Mouse (Mus musculus) right cerebral cortex, postnatal 4 days (tissue): ENCODE measurements around the gene 1700025G04Rik.

ENCODE experiments used
- DNase-seq: peaks from one replicate; pipeline ENCODE4 v3.0.0-alpha.2; 2022

1700025G04Rik gene

GRCm38 (mm10) chr1:151955866-151956265, 134.1 kb downstream of the 1700025G04Rik start:
- no peak for DNase-seq

- peak; percentile 66 for DNase-seq
Observed at GRCm38 (mm10) chr1:151953563-151953962, 136.4 kb downstream of the 1700025G04Rik start.

- no peak for DNase-seq
Observed at GRCm38 (mm10) chr1:151948065-151948464, 141.9 kb downstream of the 1700025G04Rik start.

GRCm38 (mm10) chr1:151947571-151947970, 142.4 kb downstream of the 1700025G04Rik start:
- DNase-seq, result no peak

GRCm38 (mm10) chr1:151944457-151945223, 145.3 kb downstream of the 1700025G04Rik start:
- DNase-seq, result no peak

- DNase-seq, result no peak
Observed at GRCm38 (mm10) chr1:151943681-151944237, 146.2 kb downstream of the 1700025G04Rik start.

GRCm38 (mm10) chr1:151942972-151943654, 146.8 kb downstream of the 1700025G04Rik start:
- DNase-seq, result no peak

- DNase-seq, result no peak
Observed at GRCm38 (mm10) chr1:151939987-151940386, 149.9 kb downstream of the 1700025G04Rik start.

- no peak for DNase-seq
Observed at GRCm38 (mm10) chr1:151939510-151939909, 150.4 kb downstream of the 1700025G04Rik start.

- no peak for DNase-seq
Observed at GRCm38 (mm10) chr1:151933605-151934004, 156.3 kb downstream of the 1700025G04Rik start.

- no peak for DNase-seq
Observed at GRCm38 (mm10) chr1:151926826-151927225, 163.1 kb downstream of the 1700025G04Rik start.

- DNase-seq, result no peak
Observed at GRCm38 (mm10) chr1:151926141-151926540, 163.8 kb downstream of the 1700025G04Rik start.

GRCm38 (mm10) chr1:151925738-151926137, 164.2 kb downstream of the 1700025G04Rik start:
- peak; percentile 30 for DNase-seq

- DNase-seq, result no peak
Observed at GRCm38 (mm10) chr1:151918806-151919357, 171.0 kb downstream of the 1700025G04Rik start.

GRCm38 (mm10) chr1:151917736-151918135, 172.2 kb downstream of the 1700025G04Rik start:
- no peak for DNase-seq

- no peak for DNase-seq
Observed at GRCm38 (mm10) chr1:151914494-151914893, 175.4 kb downstream of the 1700025G04Rik start.

GRCm38 (mm10) chr1:151907014-151907413, 182.9 kb downstream of the 1700025G04Rik start:
- DNase-seq, result no peak

GRCm38 (mm10) chr1:151900706-151901360, 189.1 kb downstream of the 1700025G04Rik start:
- no peak for DNase-seq

- no peak for DNase-seq
Observed at GRCm38 (mm10) chr1:151899964-151900363, 190.0 kb downstream of the 1700025G04Rik start.

GRCm38 (mm10) chr1:151895406-151895805, 194.5 kb downstream of the 1700025G04Rik start:
- DNase-seq, result no peak

- DNase-seq, result no peak
Observed at GRCm38 (mm10) chr1:151893976-151894375, 195.9 kb downstream of the 1700025G04Rik start.

- DNase-seq, result no peak
Observed at GRCm38 (mm10) chr1:151892008-151892407, 197.9 kb downstream of the 1700025G04Rik start.

- DNase-seq, result no peak
Observed at GRCm38 (mm10) chr1:151891194-151891593, 198.7 kb downstream of the 1700025G04Rik start.
